Mouse (Mus musculus) MEL (cell line): ENCODE measurements around the gene Sox12.

Source experiments
- CTCF ChIP-seq, 3 experiments: IDR thresholded peaks in 2 of 3; conservative IDR thresholded peaks in 1 of 3; 2 replicates each; pipeline ENCODE4 v1.5.1; 2011 to 2012; ENCODE audit warnings: low read length in 3 of 3, low read depth in 2 of 3, mild to moderate bottlenecking in 2 of 3, improper control_type of control experiment in 1 of 3, inconsistent platforms in 1 of 3, mixed read lengths in 1 of 3, moderate library complexity in 1 of 3; ENCODE audit not compliant: control insufficient read depth in 1 of 3, insufficient read depth in 1 of 3, poor library complexity in 1 of 3, severe bottlenecking in 1 of 3
- ELF1 ChIP-seq: IDR thresholded peaks from 2 replicates; pipeline ENCODE4 v1.6.1; 2014; ENCODE audit warnings: low read depth, mild to moderate bottlenecking, inconsistent platforms, low read length, improper control_type of control experiment, moderate library complexity
- EP300 ChIP-seq, 2 experiments: IDR thresholded peaks; 2 replicates each; pipeline ENCODE4 v1.6.1; 2011; ENCODE audit warnings: improper control_type of control experiment in 2 of 2, low read length in 2 of 2, low read depth in 1 of 2, mild to moderate bottlenecking in 1 of 2
- GATA1 ChIP-seq: IDR thresholded peaks from 2 replicates; pipeline ENCODE4 v1.6.1; 2011; ENCODE audit warnings: low read depth, low read length, improper control_type of control experiment
- MAFK ChIP-seq: IDR thresholded peaks from 2 replicates; pipeline ENCODE4 v1.6.1; 2011; ENCODE audit warnings: low read depth, mild to moderate bottlenecking, low read length, improper control_type of control experiment, borderline replicate concordance
- POLR2A ChIP-seq, 2 experiments: IDR thresholded peaks; 2 replicates each; pipeline ENCODE4 v1.6.1; 2011 to 2012; ENCODE audit warnings: low read length in 2 of 2, mild to moderate bottlenecking in 2 of 2, control low read depth in 1 of 2, improper control_type of control experiment in 1 of 2, low read depth in 1 of 2, moderate library complexity in 1 of 2; ENCODE audit not compliant: control insufficient read depth in 1 of 2, insufficient read depth in 1 of 2, poor library complexity in 1 of 2
- POLR2AphosphoS2 ChIP-seq: IDR thresholded peaks from 2 replicates; pipeline ENCODE4 v1.6.1; 2011; ENCODE audit warnings: low read length, improper control_type of control experiment
- POLR2AphosphoS5 ChIP-seq: IDR thresholded peaks from 2 replicates; pipeline ENCODE4 v1.6.1; 2012; ENCODE audit warnings: low read depth, borderline replicate concordance, mild to moderate bottlenecking, inconsistent platforms, low read length, moderate library complexity, mixed read lengths
- TAL1 ChIP-seq: IDR thresholded peaks from 2 replicates; pipeline ENCODE4 v1.6.1; 2012; ENCODE audit warnings: mild to moderate bottlenecking, inconsistent platforms, low read length, moderate library complexity, mixed read lengths
- TCF12 ChIP-seq: IDR thresholded peaks from 2 replicates; pipeline ENCODE4 v1.6.1; 2014; ENCODE audit warnings: low read depth, mild to moderate bottlenecking, inconsistent platforms, low read length, improper control_type of control experiment, moderate library complexity
- UBTF ChIP-seq: IDR thresholded peaks from 2 replicates; pipeline ENCODE4 v1.6.1; 2012; ENCODE audit warnings: low read depth, mild to moderate bottlenecking, inconsistent platforms, low read length, improper control_type of control experiment, moderate library complexity, borderline replicate concordance; ENCODE audit not compliant: insufficient read depth
- USF2 ChIP-seq, 2 experiments: IDR thresholded peaks; 2 replicates each; pipeline ENCODE4 v1.6.1; 2011 to 2012; ENCODE audit warnings: improper control_type of control experiment in 2 of 2, low read length in 2 of 2, borderline replicate concordance in 1 of 2, inconsistent platforms in 1 of 2, low read depth in 1 of 2, mild to moderate bottlenecking in 1 of 2; ENCODE audit not compliant: insufficient read depth in 1 of 2
- ZC3H11A ChIP-seq: IDR thresholded peaks from 2 replicates; pipeline ENCODE4 v1.6.1; 2012; ENCODE audit warnings: low read depth, mild to moderate bottlenecking, inconsistent platforms, low read length, improper control_type of control experiment
- ZKSCAN1 ChIP-seq: IDR thresholded peaks from 2 replicates; pipeline ENCODE4 v1.6.1; 2012; ENCODE audit warnings: low read depth, mild to moderate bottlenecking, inconsistent platforms, low read length, improper control_type of control experiment, moderate library complexity

DNA sequence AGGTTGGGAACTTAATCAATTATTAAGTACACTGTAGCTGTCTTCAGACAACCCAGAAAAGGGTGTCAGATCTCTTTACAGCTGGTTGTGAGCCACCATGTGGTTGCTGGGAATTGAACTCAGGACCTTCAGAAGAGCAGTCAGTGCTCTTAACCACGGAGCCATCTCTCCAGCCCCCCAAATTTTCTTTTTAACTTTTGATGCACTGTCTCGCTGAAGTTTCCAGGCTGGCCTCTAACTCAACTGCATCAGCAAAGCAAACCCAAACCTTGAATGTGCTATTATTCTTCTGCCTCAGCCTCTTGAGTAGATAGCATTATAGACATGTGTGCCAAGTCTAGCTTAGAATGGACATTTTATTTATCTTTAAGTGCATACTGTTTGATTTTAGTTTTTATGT lies 50.1 kb downstream of the Sox12 start:
- TF ChIP-seq UBTF = no peak
- no peak for TF ChIP-seq CTCF (IDR thresholded peaks at IDR 0.05 in 2 of 3, conservative IDR thresholded peaks at IDR 0.05 in 1 of 3; ENCODE audit: control insufficient read depth in 1 of 3, insufficient read depth in 1 of 3, low read depth in 2 of 3, low read length in 3 of 3, poor library complexity in 1 of 3, severe bottlenecking in 1 of 3)
- TF ChIP-seq ELF1 = no peak
- no peak for TF ChIP-seq POLR2A (IDR thresholded peaks at IDR 0.05; ENCODE audit: control insufficient read depth in 1 of 2, insufficient read depth in 1 of 2, low read depth in 1 of 2, low read length in 2 of 2, poor library complexity in 1 of 2)
- TF ChIP-seq ZKSCAN1 = no peak
- TF ChIP-seq POLR2AphosphoS2 = no peak
- no peak for TF ChIP-seq EP300 (IDR thresholded peaks at IDR 0.05; ENCODE audit: low read depth in 1 of 2, low read length in 2 of 2)
- no peak for TF ChIP-seq ZC3H11A
- TF ChIP-seq TAL1 = no peak
- no peak for TF ChIP-seq POLR2AphosphoS5
- TF ChIP-seq GATA1 = no peak
- TF ChIP-seq USF2 (IDR thresholded peaks at IDR 0.05; ENCODE audit: borderline replicate concordance in 1 of 2, insufficient read depth in 1 of 2, low read depth in 1 of 2, low read length in 2 of 2) = no peak
- no peak for TF ChIP-seq TCF12
- TF ChIP-seq MAFK = no peak
